Mouse (Mus musculus) CD4-positive, CD25-positive, alpha-beta regulatory T cell, adult 4 months (primary cell): ENCODE results near the gene Apba3. TPM values are rescaled to one million over a fixed set of nuclear protein-coding genes. Genes with fewer than 3 reads are reported as not detected.

ENCODE experiments used
- ATAC-seq: one replicate; pipeline ENCODE4 v1.8.0; 2017
- polyA plus RNA-seq, 2 experiments: library from polyadenylated mRNA; unstranded; fragments of 100-300 nt; shearing (Covaris generic); gene quantifications; one replicate each; pipeline ENCODE4 v1.2.1; 2017

Gene Apba3
- polyA plus RNA-seq, 2 experiments from 2014 or later, result 12.5 to 14.8 TPM

GRCm38 (mm10) chr10:81306837-81307682 lies 40.3 kb downstream of the Apba3 start:
- ATAC-seq, result no peak

- peak; percentile 92 for ATAC-seq
These were observed 42.8 kb downstream of the Apba3 start for GRCm38 (mm10) chr10:81309571-81309970.

- ATAC-seq, result no peak
These were observed 46.8 kb downstream of the Apba3 start for GRCm38 (mm10) chr10:81313581-81313980.

GRCm38 (mm10) chr10:81314201-81314600 lies 47.4 kb downstream of the Apba3 start:
- no peak for ATAC-seq

GRCm38 (mm10) chr10:81315587-81315986 lies 48.8 kb downstream of the Apba3 start:
- ATAC-seq, result no peak

GRCm38 (mm10) chr10:81316338-81317060 lies 49.7 kb downstream of the Apba3 start:
- ATAC-seq, result no peak

GRCm38 (mm10) chr10:81317273-81317672 lies 50.5 kb downstream of the Apba3 start:
- no peak for ATAC-seq

GRCm38 (mm10) chr10:81318589-81319329 lies 52.0 kb downstream of the Apba3 start:
- ATAC-seq, result no peak

- ATAC-seq, result no peak
These were observed 52.6 kb downstream of the Apba3 start for GRCm38 (mm10) chr10:81319330-81319699.

- ATAC-seq, result no peak
These were observed 53.2 kb downstream of the Apba3 start for GRCm38 (mm10) chr10:81319741-81320549.

GRCm38 (mm10) chr10:81320550-81321347 lies 54.0 kb downstream of the Apba3 start, which contains the start of gene Cactin:
Gene Cactin (plus strand): TSS chr10:81321103.
- peak; percentile 84 for ATAC-seq

- no peak for ATAC-seq
These were observed 54.7 kb downstream of the Apba3 start for GRCm38 (mm10) chr10:81321436-81321835.

GRCm38 (mm10) chr10:81322444-81322843 lies 55.7 kb downstream of the Apba3 start:
- no peak for ATAC-seq

Other genes with a start within 250 kb of the Apba3 start
- not detected for gene Diras1, start 241.3 kb upstream of the Apba3 start, polyA plus RNA-seq
- 1 to 10 TPM; 3.3 to 4.7 TPM for gene Slc39a3, start 229.5 kb upstream of the Apba3 start, polyA plus RNA-seq
- gene Sgta, start 206.8 kb upstream of the Apba3 start, polyA plus RNA-seq, result 100 to 1,000 TPM in 1 of 2 experiments, 10 to 100 TPM in 1; 78.9 to 148 TPM
- 1 to 10 TPM; 2.0 to 2.5 TPM for gene Thop1, start 196.9 kb upstream of the Apba3 start, polyA plus RNA-seq
- gene Creb3l3, start 168.1 kb upstream of the Apba3 start, polyA plus RNA-seq, result not detected
- 10 to 100 TPM; 21.5 to 28.1 TPM for gene Map2k2, start 161.0 kb upstream of the Apba3 start, polyA plus RNA-seq
- gene Zbtb7a, start 131.7 kb upstream of the Apba3 start, polyA plus RNA-seq, result 10 to 100 TPM in 1 of 2 experiments, 1 to 10 TPM in 1; 6.5 to 11.3 TPM
- 10 to 100 TPM; 17.1 to 20.0 TPM for gene Pias4, start 99.0 kb upstream of the Apba3 start, polyA plus RNA-seq
- 1,000 to 10,000 TPM in 1 of 2 experiments, 100 to 1,000 TPM in 1; 934 to 1,665 TPM for gene Eef2, start 90.3 kb upstream of the Apba3 start, polyA plus RNA-seq
- gene Dapk3, start 84.0 kb upstream of the Apba3 start, polyA plus RNA-seq, result 1 to 10 TPM; 1.3 to 2.6 TPM
- not detected for gene 4930442H23Rik, start 83.1 kb upstream of the Apba3 start, polyA plus RNA-seq
- under 1 TPM; 0.31 to 0.44 TPM for gene Nmrk2, start 64.9 kb upstream of the Apba3 start, polyA plus RNA-seq
- gene Atcay, start 36.1 kb upstream of the Apba3 start, polyA plus RNA-seq, result 1 to 10 TPM; 4.0 to 6.2 TPM
- gene Zfr2, start 33.8 kb upstream of the Apba3 start, polyA plus RNA-seq, result 1 to 10 TPM; 1.6 to 1.7 TPM
- 100 to 1,000 TPM in 1 of 2 experiments, 10 to 100 TPM in 1; 63.6 to 103 TPM for gene Matk, start 14.0 kb upstream of the Apba3 start, polyA plus RNA-seq
- gene Mrpl54, start within 50 bp of the Apba3 start, polyA plus RNA-seq, result 100 to 1,000 TPM; 111 to 132 TPM
- 1 to 10 TPM; 2.4 to 2.6 TPM for gene Tjp3, start 24.6 kb downstream of the Apba3 start, polyA plus RNA-seq
- 10 to 100 TPM; 14.6 to 15.1 TPM for gene Pip5k1c, start 26.0 kb downstream of the Apba3 start, polyA plus RNA-seq
- 1 to 10 TPM; 4.2 to 4.7 TPM for gene Cactin, start 54.1 kb downstream of the Apba3 start, polyA plus RNA-seq
- 10 to 100 TPM; 19.3 to 22.0 TPM for gene Tbxa2r, start 61.8 kb downstream of the Apba3 start, polyA plus RNA-seq
- gene Gipc3, start 76.3 kb downstream of the Apba3 start, polyA plus RNA-seq, result under 1 TPM; 0.15 to 0.28 TPM
- 10 to 100 TPM; 14.4 to 17.3 TPM for gene Hmg20b, start 83.5 kb downstream of the Apba3 start, polyA plus RNA-seq
- 1 to 10 TPM; 1.3 to 1.5 TPM for gene Mfsd12, start 90.5 kb downstream of the Apba3 start, polyA plus RNA-seq
- gene 4930404N11Rik, start 98.9 kb downstream of the Apba3 start, polyA plus RNA-seq, result 1 to 10 TPM in 1 of 2 experiments, under 1 TPM in 1; 0.34 to 2.0 TPM
- gene Fzr1, start 111.6 kb downstream of the Apba3 start, polyA plus RNA-seq, result 10 to 100 TPM; 12.3 to 16.4 TPM
- 10 to 100 TPM in 1 of 2 experiments, 1 to 10 TPM in 1; 9.4 to 13.9 TPM for gene Dohh, start 117.5 kb downstream of the Apba3 start, polyA plus RNA-seq
- 1 to 10 TPM; 2.2 to 3.7 TPM for gene Gm48551, start 117.5 kb downstream of the Apba3 start, polyA plus RNA-seq
- gene Gm48552, start 122.0 kb downstream of the Apba3 start, polyA plus RNA-seq, result 1 to 10 TPM in 1 of 2 experiments, under 1 TPM in 1; 0.71 to 2.3 TPM
- 10 to 100 TPM in 1 of 2 experiments, 1 to 10 TPM in 1; 9.0 to 10.8 TPM for gene Smim24, start 126.1 kb downstream of the Apba3 start, polyA plus RNA-seq
- gene Nfic, start 188.7 kb downstream of the Apba3 start, polyA plus RNA-seq, result 10 to 100 TPM; 14.2 to 19.2 TPM
- 1 to 10 TPM in 1 of 2 experiments, under 1 TPM in 1; 0.53 to 1.1 TPM for gene Celf5, start 215.7 kb downstream of the Apba3 start, polyA plus RNA-seq
- gene Ncln, start 229.4 kb downstream of the Apba3 start, polyA plus RNA-seq, result 10 to 100 TPM; 41.9 to 63.2 TPM
- 10 to 100 TPM; 53.2 to 76.8 TPM for gene S1pr4, start 233.2 kb downstream of the Apba3 start, polyA plus RNA-seq